Mouse (Mus musculus): Measurements from ENCODE around the gene Gadl1.

DNA sequence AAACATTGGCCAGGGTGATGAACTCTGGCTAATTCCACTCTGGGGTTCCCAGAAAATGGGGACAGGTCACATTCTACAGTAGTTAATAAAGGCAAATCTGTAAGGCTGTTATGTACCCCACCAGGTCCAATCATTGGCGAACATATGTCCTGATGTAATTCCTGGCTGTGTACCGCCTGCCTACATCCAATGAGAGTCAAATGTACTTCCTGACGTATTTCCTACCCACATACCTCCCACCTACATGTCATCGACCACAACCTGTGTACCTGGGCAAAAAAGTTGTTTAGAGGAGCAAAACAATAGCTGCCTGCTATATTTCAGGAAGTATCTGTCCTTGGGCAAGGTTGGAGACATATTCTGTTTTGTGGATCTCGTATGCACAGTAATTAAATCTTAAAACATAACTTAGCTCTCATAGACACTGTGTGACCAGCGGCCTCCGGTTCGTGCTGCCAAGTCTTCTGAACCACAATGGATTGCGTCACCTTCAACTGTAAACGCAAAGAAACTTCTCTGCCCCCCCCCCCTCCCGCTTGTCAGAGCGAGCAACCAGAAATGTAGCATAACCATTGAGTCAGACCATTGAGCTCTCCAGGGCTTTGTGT lies 175.2 kb downstream of the Gadl1 start:
- TF ChIP-seq POLR2A (IDR thresholded peaks at IDR 0.05; ENCODE audit: low read depth, low read length) (no peak), CTCF (conservative IDR thresholded peaks at IDR 0.05 in 1 of 2, IDR thresholded peaks at IDR 0.05 in 1 of 2; ENCODE audit: low read depth in 2 of 2, low read length in 2 of 2) (no peak), RCOR1 (conservative IDR thresholded peaks at IDR 0.05; ENCODE audit: low read depth, low read length) (no peak), ZMIZ1 (IDR thresholded peaks at IDR 0.05; ENCODE audit: low read depth, low read length) (no peak), NRF1 (IDR thresholded peaks at IDR 0.05; ENCODE audit: low read depth, low read length) (no peak), SIN3A (IDR thresholded peaks at IDR 0.05; ENCODE audit: low read length) (no peak), POLR2AphosphoS2 (IDR thresholded peaks at IDR 0.05; ENCODE audit: low read depth, low read length) (no peak)
